Mouse (Mus musculus): Measurements from ENCODE around the gene Fam19a4. TPM values are rescaled to one million over a fixed set of nuclear protein-coding genes. Genes with fewer than 3 reads are reported as not detected.
A peak's percentile ranks its signal among the peaks of the same experiment; 100 is the strongest.

The Fam19a4 gene
- total RNA-seq (2014; rRNA removed; ENCODE audit: low replicate concordance): 0.89 TPM in 1 of 2 replicates, not detected in the other
- not detected in 2 replicates for polyA plus RNA-seq (2015; fragmentation: Nextera tagmentation; extraction: Ambion mirVana)

DNA sequence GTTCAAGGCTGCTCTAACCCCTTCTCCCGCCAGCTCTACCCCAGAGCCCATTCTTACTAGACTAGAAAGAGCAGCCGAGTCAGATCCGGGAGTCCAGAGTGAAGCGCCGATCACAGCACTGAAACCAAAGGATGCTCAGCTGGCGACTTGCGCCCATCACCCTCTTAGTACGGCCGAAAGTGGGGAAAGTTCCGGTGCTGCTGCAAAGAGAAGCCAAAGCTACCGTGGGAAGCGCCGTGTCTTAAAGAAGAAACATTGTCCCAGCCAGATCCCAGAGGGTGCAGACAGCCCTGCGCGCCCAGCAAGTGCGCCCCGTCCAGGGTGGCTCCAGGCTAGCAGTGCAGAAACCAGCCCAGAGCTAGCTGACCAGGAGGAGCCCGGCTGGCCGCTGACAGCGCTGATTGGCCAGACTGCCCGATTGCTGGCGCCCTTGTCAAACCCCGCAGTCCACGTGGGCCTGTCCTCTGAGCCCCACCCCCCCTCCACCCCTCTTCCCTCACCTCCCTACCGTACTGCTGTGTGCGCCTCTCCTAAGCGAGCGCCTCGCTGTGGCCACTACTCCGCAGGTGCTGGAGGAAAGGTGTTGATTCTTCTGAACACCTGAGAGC is at the start of gene Fam19a4:
Gene Fam19a4 (minus strand): TSS at position 340 of the 608 bp plus-strand sequence.
- Histone ChIP-seq H3K4me1 (ENCODE audit: control insufficient read depth, insufficient read depth) (no peaks in the 10 kb centered on the region), H3K9ac (replicated peaks; ENCODE audit: low read depth, low read length) (no peak within 1 kb of the TSS), H3K27ac (ENCODE audit: low read depth) (no peak within 1 kb of the TSS), H3K9me3 (replicated peaks; ENCODE audit: control insufficient read depth, low read length) (no peaks in the 10 kb centered on the region), H3K4me3 (ENCODE audit: low read depth, low read length) (peak within 1 kb of the TSS; percentile 40), H3K27me3 (ENCODE audit: control insufficient read depth, insufficient read depth, low read length) (peaks cover 38% of the 10 kb centered on the region), H3K4me2 (ENCODE audit: low read depth, low read length) (peak within 1 kb of the TSS; percentile 66), H3K36me3 (replicated peaks; ENCODE audit: control insufficient read depth, insufficient read depth, low read length) (no peaks in the 10 kb centered on the region)
- no peak for TF ChIP-seq EP300 (IDR thresholded peaks at IDR 0.05; ENCODE audit: low read depth)
- under 1% methylated on average over 30 of the region's 30 CpGs for WGBS
- DNase-seq (ENCODE audit: low spot score) (peak; percentile 16), ATAC-seq (ENCODE audit: insufficient read depth, low read depth) (peak; percentile 78)

DNA sequence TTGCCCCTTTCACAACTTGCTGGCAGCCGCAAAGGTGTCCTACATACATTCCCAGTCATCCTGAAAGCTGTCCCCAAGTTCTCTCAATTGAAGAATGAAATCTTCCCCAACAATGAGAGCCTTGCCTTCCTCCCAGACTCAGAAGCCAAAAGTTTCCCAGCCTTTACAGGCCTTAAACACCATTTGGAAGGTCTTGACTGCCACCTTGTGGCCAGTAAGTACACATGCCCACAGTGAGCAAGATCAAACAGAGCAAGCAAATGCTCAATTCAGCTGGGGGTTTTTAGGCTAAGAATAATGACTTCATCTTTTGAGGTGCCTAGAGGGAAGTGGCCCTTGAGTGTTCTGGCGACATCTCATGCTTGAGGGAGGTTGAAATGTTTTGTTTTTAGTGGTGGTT is 46.6 kb upstream of the Fam19a4 start:
- no peak for ATAC-seq (ENCODE audit: insufficient read depth, low read depth)
- 9% methylated on average over 2 of the region's 2 CpGs for WGBS

DNA sequence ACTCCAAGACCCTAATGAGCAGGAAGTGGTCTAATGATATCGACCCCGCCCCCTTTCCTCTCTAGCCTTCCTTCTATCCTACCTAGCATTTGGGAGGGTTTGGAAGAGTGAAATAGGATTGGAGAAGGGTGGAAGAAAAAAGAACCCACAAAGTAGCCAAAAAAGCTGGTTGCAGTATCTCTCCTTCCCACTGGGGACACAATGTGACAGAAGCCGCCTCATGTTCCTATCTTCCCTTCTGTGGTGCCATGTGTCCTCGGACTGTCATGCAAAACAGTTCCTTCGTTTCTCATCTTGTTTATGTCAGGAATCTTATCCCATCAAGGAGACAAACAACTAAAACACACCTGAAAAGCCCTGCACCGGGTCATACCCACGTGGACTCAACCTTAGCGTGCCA is 45.9 kb upstream of the Fam19a4 start:
- H3K4me1 ChIP-seq (ENCODE audit: control insufficient read depth, insufficient read depth): no peaks in the 10 kb centered on the region
- no peak overlapping the region for H3K4me2 ChIP-seq (ENCODE audit: low read depth, low read length)
- no peak for TF ChIP-seq CTCF (IDR thresholded peaks at IDR 0.05; ENCODE audit: low read depth)
- no peak for TF ChIP-seq EP300 (IDR thresholded peaks at IDR 0.05; ENCODE audit: low read depth)
- H3K36me3 ChIP-seq (replicated peaks; ENCODE audit: control insufficient read depth, insufficient read depth, low read length): peaks cover 5% of the 10 kb centered on the region
- DNase-seq (ENCODE audit: low spot score) (no peak), ATAC-seq (ENCODE audit: insufficient read depth, low read depth) (no peak)
- no peak overlapping the region for H3K27ac ChIP-seq (ENCODE audit: low read depth)
- H3K9me3 ChIP-seq (replicated peaks; ENCODE audit: control insufficient read depth, low read length): no peaks in the 10 kb centered on the region
- 76% methylated on average over 8 of the region's 8 CpGs for WGBS
- H3K27me3 ChIP-seq (ENCODE audit: control insufficient read depth, insufficient read depth, low read length): 0 out of 2 replicates have a peak, but pooled peaks cover 4% of the 10 kb centered on the region
- no peak overlapping the region for H3K4me3 ChIP-seq (ENCODE audit: low read depth, low read length)
- no peak overlapping the region for H3K9ac ChIP-seq (replicated peaks; ENCODE audit: low read depth, low read length)

More for the DNA sequence above, 46.6 kb upstream of the Fam19a4 start:
- H3K36me3 ChIP-seq (replicated peaks; ENCODE audit: control insufficient read depth, insufficient read depth, low read length): peaks cover 11% of the 10 kb centered on the region
- H3K9ac ChIP-seq (replicated peaks; ENCODE audit: low read depth, low read length): no peak overlapping the region
- no peak overlapping the region for H3K27ac ChIP-seq (ENCODE audit: low read depth)
- no peaks in the 10 kb centered on the region for H3K4me1 ChIP-seq (ENCODE audit: control insufficient read depth, insufficient read depth)
- no peak overlapping the region for H3K4me2 ChIP-seq (ENCODE audit: low read depth, low read length)
- 0 out of 2 replicates have a peak, but pooled peaks cover 4% of the 10 kb centered on the region for H3K27me3 ChIP-seq (ENCODE audit: control insufficient read depth, insufficient read depth, low read length)
- DNase-seq (ENCODE audit: low spot score): peak; percentile 60
- peak; percentile 95 for TF ChIP-seq CTCF (IDR thresholded peaks at IDR 0.05; ENCODE audit: low read depth)
- TF ChIP-seq EP300 (IDR thresholded peaks at IDR 0.05; ENCODE audit: low read depth): no peak
- no peak overlapping the region for H3K4me3 ChIP-seq (ENCODE audit: low read depth, low read length)
- H3K9me3 ChIP-seq (replicated peaks; ENCODE audit: control insufficient read depth, low read length): no peaks in the 10 kb centered on the region

- no peak for ATAC-seq (ENCODE audit: insufficient read depth, low read depth)
- no peak for DNase-seq (ENCODE audit: low spot score)
Observed at GRCm38 (mm10) chr6:97104264-97104852, 44.1 kb upstream of the Fam19a4 start.

DNA sequence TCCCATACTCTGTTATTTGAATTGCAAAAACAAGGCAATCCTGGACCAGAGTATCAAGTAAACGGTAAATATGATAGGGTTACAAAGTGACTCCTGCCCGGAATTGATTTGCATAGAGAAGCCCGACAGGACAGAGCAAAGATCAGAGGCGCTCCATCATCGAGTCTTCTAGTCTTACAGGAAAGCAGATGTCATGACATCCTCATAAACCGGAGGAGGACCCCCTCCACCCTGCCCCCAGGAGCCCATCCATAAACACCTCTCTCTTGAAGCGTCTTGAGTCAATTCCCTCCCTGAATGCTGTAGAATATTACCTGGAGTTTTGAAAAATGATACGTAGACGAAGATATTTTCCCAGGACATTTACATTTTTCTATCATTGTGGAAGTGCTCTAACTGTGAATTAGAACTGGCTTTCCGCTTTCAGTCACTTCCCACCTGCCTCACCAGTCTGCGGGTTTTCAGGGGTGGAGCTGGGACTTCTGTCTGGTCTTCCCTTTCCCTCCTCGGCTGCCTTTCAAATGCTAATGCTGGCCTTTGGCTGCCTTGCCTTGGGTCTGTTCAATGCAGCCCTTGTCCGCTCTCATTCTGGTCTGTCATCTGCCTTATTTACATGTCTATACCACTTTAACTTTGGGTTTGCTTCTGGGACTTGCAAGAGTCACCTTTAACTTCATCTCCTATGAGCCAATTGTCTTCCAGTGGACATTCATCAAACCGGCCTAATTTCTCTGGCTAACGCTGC is 41.9 kb upstream of the Fam19a4 start:
- Histone ChIP-seq H3K4me2 (ENCODE audit: low read depth, low read length) (no peak overlapping the region), H3K9me3 (replicated peaks; ENCODE audit: control insufficient read depth, low read length) (no peaks in the 10 kb centered on the region), H3K4me3 (ENCODE audit: low read depth, low read length) (no peak overlapping the region), H3K27me3 (ENCODE audit: control insufficient read depth, insufficient read depth, low read length) (0 out of 2 replicates have a peak, but pooled peaks cover 4% of the 10 kb centered on the region), H3K4me1 (ENCODE audit: control insufficient read depth, insufficient read depth) (no peaks in the 10 kb centered on the region), H3K36me3 (replicated peaks; ENCODE audit: control insufficient read depth, insufficient read depth, low read length) (no peaks in the 10 kb centered on the region), H3K9ac (replicated peaks; ENCODE audit: low read depth, low read length) (no peak overlapping the region), H3K27ac (ENCODE audit: low read depth) (no peak overlapping the region)
- WGBS: 10% methylated on average over 15 of the region's 15 CpGs
- DNase-seq (ENCODE audit: low spot score): no peak
- no peak for ATAC-seq (ENCODE audit: insufficient read depth, low read depth)
- TF ChIP-seq CTCF (IDR thresholded peaks at IDR 0.05; ENCODE audit: low read depth): no peak
- no peak for TF ChIP-seq EP300 (IDR thresholded peaks at IDR 0.05; ENCODE audit: low read depth)

More at GRCm38 (mm10) chr6:97104264-97104852, 44.1 kb upstream of the Fam19a4 start:
- 76% methylated on average over 7 of the region's 7 CpGs for WGBS
- TF ChIP-seq CTCF (IDR thresholded peaks at IDR 0.05; ENCODE audit: low read depth) (peak; percentile 41), EP300 (IDR thresholded peaks at IDR 0.05; ENCODE audit: low read depth) (no peak)
- Histone ChIP-seq H3K27ac (ENCODE audit: low read depth) (no peak overlapping the region), H3K9me3 (replicated peaks; ENCODE audit: control insufficient read depth, low read length) (no peaks in the 10 kb centered on the region), H3K36me3 (replicated peaks; ENCODE audit: control insufficient read depth, insufficient read depth, low read length) (no peaks in the 10 kb centered on the region), H3K4me1 (ENCODE audit: control insufficient read depth, insufficient read depth) (no peaks in the 10 kb centered on the region), H3K4me2 (ENCODE audit: low read depth, low read length) (no peak overlapping the region), H3K9ac (replicated peaks; ENCODE audit: low read depth, low read length) (no peak overlapping the region), H3K4me3 (ENCODE audit: low read depth, low read length) (no peak overlapping the region), H3K27me3 (ENCODE audit: control insufficient read depth, insufficient read depth, low read length) (0 out of 2 replicates have a peak, but pooled peaks cover 4% of the 10 kb centered on the region)

All from heart, postnatal 0 days (tissue).